Mouse (Mus musculus) CD4-positive, CD25-positive, alpha-beta regulatory T cell, adult 2 months (primary cell): Measurements from ENCODE around the gene Lce1e.
"Not testable (repeated sequence)": the region's sequence is repeated elsewhere in the genome, so short reads cannot be mapped to it uniquely, and the experiment has no call there.

Source experiments
- DNase-seq: peaks from one replicate; pipeline ENCODE4 v3.0.0-alpha.2; 2012; ENCODE audit warnings: low read depth, low spot score

Lce1e gene

GRCm38 (mm10) chr3:92708974-92709373, at the start of gene Lce1e:
Gene Lce1e, minus strand, starts transcription at chr3:92709074.
- no peak for DNase-seq

GRCm38 (mm10) chr3:92753197-92753596, 44.3 kb upstream of the Lce1e start:
- DNase-seq: no peak

- DNase-seq: no peak
Measured at GRCm38 (mm10) chr3:92752238-92752637, 43.4 kb upstream of the Lce1e start, which contains the start of gene Lce1g. Gene Lce1g, minus strand, starts transcription at chr3:92752338.

- no peak for DNase-seq
Measured at GRCm38 (mm10) chr3:92738996-92739395, 30.1 kb upstream of the Lce1e start, which contains the start of gene Gm38119. Gene Gm38119, minus strand, starts transcription at chr3:92739096.

GRCm38 (mm10) chr3:92722631-92723030, 13.8 kb upstream of the Lce1e start:
- no peak for DNase-seq

GRCm38 (mm10) chr3:92720250-92720649, 11.4 kb upstream of the Lce1e start, which contains the start of gene Lce1f:
Gene Lce1f, minus strand, starts transcription at chr3:92720350.
- DNase-seq: no peak

- DNase-seq: no peak
Measured at GRCm38 (mm10) chr3:92715122-92715521, 6.2 kb upstream of the Lce1e start.

- DNase-seq: no peak
Measured at GRCm38 (mm10) chr3:92694613-92695012, 14.3 kb downstream of the Lce1e start.

GRCm38 (mm10) chr3:92691688-92692087, 17.2 kb downstream of the Lce1e start:
- DNase-seq: no peak

GRCm38 (mm10) chr3:92689154-92689553, 19.7 kb downstream of the Lce1e start:
- DNase-seq: not testable (repeated sequence)

- DNase-seq: no peak
Measured at GRCm38 (mm10) chr3:92687110-92687509, 21.8 kb downstream of the Lce1e start, which contains the start of gene Lce1d. Gene Lce1d, minus strand, starts transcription at chr3:92687210.

GRCm38 (mm10) chr3:92678947-92679346, 29.9 kb downstream of the Lce1e start, which contains the start of gene Lce1c:
Gene Lce1c, plus strand, starts transcription at chr3:92679247.
- DNase-seq: no peak

- DNase-seq: no peak
Measured at GRCm38 (mm10) chr3:92670215-92670614, 38.7 kb downstream of the Lce1e start, which contains the start of gene Lce1a2. Gene Lce1a2, minus strand, starts transcription at chr3:92670315.
